In genomic region chr6:72473264-72474041, GRCm38 (mm10) we compare ENCODE assay signal across 8 mouse cellular contexts. TPM values are rescaled to one million over a fixed set of nuclear protein-coding genes. Genes with fewer than 3 reads are reported as not detected.
A peak's percentile ranks its signal among the peaks of the same experiment; 100 is the strongest.
DNase-seq lines count a peak whose midpoint lies in the region; ATAC-seq lines count a peak whose summit lies in the region.
"Had no signal": no experiment of that assay in that cellular context is flagged by ENCODE, and none has a peak within 500 bp of the region (broad histone marks: within the 10 kb centered on the region; RNA-seq: fewer than 3 reads in every experiment).

No protein-coding gene starts in this region.

- peak; percentile 87 for DNase-seq in MN1 (ENCODE audit: low spot score)
- DNase-seq in adrenal gland, adult 2 months = peak; percentile 87
- peak; percentile 72 for DNase-seq in heart, adult 8-10 months (ENCODE audit: low spot score)
- DNase-seq in thymus, adult 18-20 months = peak; percentile 7 to 14
- DNase-seq in left cerebral cortex, postnatal 36 days (ENCODE audit: low spot score in 2 of 2) = no peak
- no peak for DNase-seq in natural killer cell, adult 2 months (ENCODE audit: low spot score in 2 of 2)

- H3K9me3 ChIP-seq in limb, embryonic 15.5 days = no peaks in the 10 kb centered on the region

- H3K4me3 ChIP-seq in limb, embryonic 15.5 days = no peak overlapping the region

- H3K4me2 ChIP-seq in limb, embryonic 15.5 days = no peak overlapping the region

- peak; percentile 81 for ATAC-seq in limb, embryonic 15.5 days (ENCODE audit: insufficient number of reproducible peaks, low FRiP score, low TSS enrichment, low read depth)

- H3K27ac ChIP-seq in limb, embryonic 15.5 days = peak overlapping the region; percentile 61

- intact Hi-C loops in left cerebral cortex, postnatal 36 days (cut with DNase I) = no loop called here

- H3K27me3 ChIP-seq in limb, embryonic 15.5 days = no peaks in the 10 kb centered on the region

- peaks cover 12% of the 10 kb centered on the region for H3K4me1 ChIP-seq in limb, embryonic 15.5 days

- H3K9ac ChIP-seq in limb, embryonic 15.5 days = no peak overlapping the region; the same call in 1 of the 2 replicates

- no peaks in the 10 kb centered on the region for H3K36me3 ChIP-seq in limb, embryonic 15.5 days

- WGBS in limb, embryonic 15.5 days = 52% methylated on average over 14 of the region's 14 CpGs

RNA-seq across cellular contexts. Expression of gene Mat2a, which starts 34.1 kb away (rescaled TPM):
- total RNA-seq in adrenal gland, adult 2 months (2021) = 100 to 1,000 TPM; 203 to 251 TPM
- 121 and 150 TPM in 2 replicates for polyA plus RNA-seq in adrenal gland, adult 2 months (2012; rRNA removed)
- total RNA-seq in heart, adult 8-10 months (2022) = 100 to 1,000 TPM; 112 to 150 (median 119) TPM
- 334 and 355 TPM in 2 replicates for polyA plus RNA-seq in limb, embryonic 15.5 days (2015; fragmentation: Nextera tagmentation; extraction: Ambion mirVana)
- total RNA-seq in left cerebral cortex, postnatal 36 days (2021) = 100 to 1,000 TPM; 164 to 176 TPM

RNA-seq across cellular contexts. Expression of gene Sh2d6, which starts 48.1 kb away (rescaled TPM):
- total RNA-seq in adrenal gland, adult 2 months (2021) = under 1 TPM; 0.23 to 0.24 TPM
- polyA plus RNA-seq in adrenal gland, adult 2 months (2012; rRNA removed) = 0.25 and 0.49 TPM in 2 replicates
- total RNA-seq in heart, adult 8-10 months (2022) = not detected
- polyA plus RNA-seq in limb, embryonic 15.5 days (2015; fragmentation: Nextera tagmentation; extraction: Ambion mirVana) = 0.17 and 0.36 TPM in 2 replicates
- total RNA-seq in left cerebral cortex, postnatal 36 days (2021) = under 1 TPM; 0.54 to 0.72 TPM
- polyA plus RNA-seq: neural tube, embryonic 11.5 days had no signal

RNA-seq across cellular contexts. Expression of gene Ggcx, which starts 59.3 kb away (rescaled TPM):
- total RNA-seq in adrenal gland, adult 2 months (2021) = 10 to 100 TPM; 47.1 to 68.7 TPM
- polyA plus RNA-seq in adrenal gland, adult 2 months (2012; rRNA removed) = 30.2 and 34.5 TPM in 2 replicates
- 10 to 100 TPM; 30.9 to 38.9 (median 33.8) TPM for total RNA-seq in heart, adult 8-10 months (2022)
- 48.0 and 52.6 TPM in 2 replicates for polyA plus RNA-seq in limb, embryonic 15.5 days (2015; fragmentation: Nextera tagmentation; extraction: Ambion mirVana)
- total RNA-seq in left cerebral cortex, postnatal 36 days (2021) = 10 to 100 TPM; 21.7 to 27.0 TPM

Comparison
In these comparisons a context has a peak if more than half of its experiments do, and no peak if none do; other contexts are left out.
1. DNase-seq: peak in MN1 (single experiment), adrenal gland, adult 2 months (single experiment), heart, adult 8-10 months (single experiment) and thymus, adult 18-20 months (2 of 2); none in left cerebral cortex, postnatal 36 days (0 of 2) and natural killer cell, adult 2 months (0 of 2).